Mouse (Mus musculus) hindbrain, embryonic 12.5 days (tissue): ENCODE results near the gene Ccdc141. TPM values are rescaled to one million over a fixed set of nuclear protein-coding genes. Genes with fewer than 3 reads are reported as not detected.

Source experiments
- ATAC-seq: fragments of 200-750 bp; cut with Nextera tagmentation; 2 replicates; pipeline ENCODE4 v1.8.0; 2017; ENCODE audit warnings: moderate TSS enrichment; ENCODE audit not compliant: low FRiP score
- H3K27ac ChIP-seq: fragments of 300-500 bp; sonication (generic); 2 replicates; pipeline ENCODE4 v1.5.1; 2016; ENCODE audit warnings: mild to moderate bottlenecking
- H3K27me3 ChIP-seq: fragments of 300-500 bp; sonication (generic); 2 replicates; pipeline ENCODE4 v1.6.1; 2016; ENCODE audit warnings: mild to moderate bottlenecking
- H3K36me3 ChIP-seq: fragments of 300-500 bp; sonication (generic); 2 replicates; pipeline ENCODE4 v1.6.1; 2016; ENCODE audit warnings: mild to moderate bottlenecking
- H3K4me1 ChIP-seq: fragments of 300-500 bp; sonication (generic); 2 replicates; pipeline ENCODE4 v1.6.1; 2016
- H3K4me2 ChIP-seq: fragments of 300-500 bp; sonication (generic); replicated peaks from 2 replicates; pipeline ENCODE4 v1.6.1; 2016; ENCODE audit warnings: mild to moderate bottlenecking
- H3K4me3 ChIP-seq: fragments of 300-500 bp; sonication (generic); 2 replicates; pipeline ENCODE4 v1.5.1; 2016; ENCODE audit warnings: mild to moderate bottlenecking
- H3K9ac ChIP-seq: fragments of 300-500 bp; sonication (generic); 2 replicates; pipeline ENCODE4 v1.6.1; 2016; ENCODE audit warnings: mild to moderate bottlenecking, moderate library complexity
- H3K9me3 ChIP-seq: fragments of 300-500 bp; sonication (generic); replicated peaks from 2 replicates; pipeline ENCODE4 v1.6.1; 2016; ENCODE audit warnings: mild to moderate bottlenecking
- WGBS: fragments of 180-500 bp; shearing (Covaris S2); methylation state at CpG from one replicate; pipeline ENCODE4 v1.1.7; 2016; 5-methylcytosine and 5-hydroxymethylcytosine counted together
- polyA plus RNA-seq: library from polyadenylated mRNA; unstranded; fragments of >200 nt; fragmentation: Nextera tagmentation; extraction: Ambion mirVana; gene quantifications from 2 replicates; pipeline ENCODE4 v1.2.1, GENCODE M21; 2016

Ccdc141 gene
- polyA plus RNA-seq, 1 experiment from 2014 or later = 5.9 TPM

- H3K27me3 ChIP-seq = no peaks in the 10 kb centered on the region
- no peaks in the 10 kb centered on the region for H3K36me3 ChIP-seq
- no peak for ATAC-seq
- H3K9me3 ChIP-seq = no peaks in the 10 kb centered on the region
- H3K4me3 ChIP-seq = no peak overlapping the region
- no peak overlapping the region for H3K4me2 ChIP-seq
- H3K9ac ChIP-seq = no peak overlapping the region
- H3K27ac ChIP-seq = no peak overlapping the region
- 87% methylated on average over 5 of the region's 5 CpGs for WGBS
- no peaks in the 10 kb centered on the region for H3K4me1 ChIP-seq
These were observed 57.4 kb downstream of the Ccdc141 start for GRCm38 (mm10) chr2:77113026-77113425.

GRCm38 (mm10) chr2:77111095-77111494, 59.3 kb downstream of the Ccdc141 start:
- no peak for ATAC-seq
- no peak overlapping the region for H3K9ac ChIP-seq
- WGBS = 83% methylated on average over 2 of the region's 2 CpGs
- H3K4me1 ChIP-seq = no peaks in the 10 kb centered on the region
- H3K36me3 ChIP-seq = no peaks in the 10 kb centered on the region
- H3K27me3 ChIP-seq = no peaks in the 10 kb centered on the region
- H3K27ac ChIP-seq = no peak overlapping the region
- no peak overlapping the region for H3K4me3 ChIP-seq
- H3K9me3 ChIP-seq = no peaks in the 10 kb centered on the region
- no peak overlapping the region for H3K4me2 ChIP-seq

- no peak overlapping the region for H3K4me2 ChIP-seq
- WGBS = 86% methylated on average over 4 of the region's 4 CpGs
- H3K9ac ChIP-seq = no peak overlapping the region
- H3K27ac ChIP-seq = no peak overlapping the region
- no peaks in the 10 kb centered on the region for H3K27me3 ChIP-seq
- no peaks in the 10 kb centered on the region for H3K9me3 ChIP-seq
- no peak overlapping the region for H3K4me3 ChIP-seq
- H3K36me3 ChIP-seq = no peaks in the 10 kb centered on the region
- no peaks in the 10 kb centered on the region for H3K4me1 ChIP-seq
- no peak for ATAC-seq
These were observed 60.1 kb downstream of the Ccdc141 start for GRCm38 (mm10) chr2:77110365-77110764.

- Histone ChIP-seq H3K4me2 (no peak overlapping the region), H3K4me1 (no peaks in the 10 kb centered on the region), H3K9me3 (no peaks in the 10 kb centered on the region), H3K4me3 (no peak overlapping the region), H3K27ac (no peak overlapping the region), H3K9ac (no peak overlapping the region), H3K27me3 (no peaks in the 10 kb centered on the region), H3K36me3 (no peaks in the 10 kb centered on the region)
- 90% methylated on average over 8 of the region's 8 CpGs for WGBS
- no peak for ATAC-seq
These were observed 60.8 kb downstream of the Ccdc141 start for GRCm38 (mm10) chr2:77109506-77110123.

- H3K4me2 ChIP-seq = no peak overlapping the region
- no peaks in the 10 kb centered on the region for H3K9me3 ChIP-seq
- H3K27ac ChIP-seq = no peak overlapping the region
- no peaks in the 10 kb centered on the region for H3K4me1 ChIP-seq
- H3K27me3 ChIP-seq = no peaks in the 10 kb centered on the region
- H3K9ac ChIP-seq = no peak overlapping the region
- WGBS = 86% methylated on average over 5 of the region's 5 CpGs
- ATAC-seq = no peak
- no peaks in the 10 kb centered on the region for H3K36me3 ChIP-seq
- H3K4me3 ChIP-seq = no peak overlapping the region
These were observed 61.9 kb downstream of the Ccdc141 start for GRCm38 (mm10) chr2:77108562-77108961.

GRCm38 (mm10) chr2:77106150-77106549, 64.3 kb downstream of the Ccdc141 start:
- 94% methylated on average over 3 of the region's 3 CpGs for WGBS
- ATAC-seq = no peak
- H3K9me3 ChIP-seq = no peaks in the 10 kb centered on the region
- H3K9ac ChIP-seq = no peak overlapping the region
- H3K27me3 ChIP-seq = no peaks in the 10 kb centered on the region
- no peaks in the 10 kb centered on the region for H3K36me3 ChIP-seq
- H3K4me1 ChIP-seq = no peaks in the 10 kb centered on the region
- no peak overlapping the region for H3K4me3 ChIP-seq
- H3K4me2 ChIP-seq = no peak overlapping the region
- H3K27ac ChIP-seq = no peak overlapping the region

GRCm38 (mm10) chr2:77105006-77105715, 65.3 kb downstream of the Ccdc141 start:
- Histone ChIP-seq H3K4me2 (no peak overlapping the region), H3K9ac (no peak overlapping the region), H3K4me1 (no peaks in the 10 kb centered on the region), H3K4me3 (no peak overlapping the region), H3K27me3 (no peaks in the 10 kb centered on the region), H3K36me3 (no peaks in the 10 kb centered on the region), H3K27ac (no peak overlapping the region), H3K9me3 (no peaks in the 10 kb centered on the region)
- no peak for ATAC-seq
- WGBS = 86% methylated on average over 8 of the region's 8 CpGs

GRCm38 (mm10) chr2:77102516-77102915, 67.9 kb downstream of the Ccdc141 start:
- ATAC-seq = no peak
- Histone ChIP-seq H3K27me3 (no peaks in the 10 kb centered on the region), H3K4me1 (no peaks in the 10 kb centered on the region), H3K27ac (no peak overlapping the region), H3K4me2 (no peak overlapping the region), H3K9ac (no peak overlapping the region), H3K36me3 (no peaks in the 10 kb centered on the region), H3K4me3 (no peak overlapping the region), H3K9me3 (no peaks in the 10 kb centered on the region)
- 91% methylated on average over 5 of the region's 5 CpGs for WGBS

GRCm38 (mm10) chr2:77099814-77100213, 70.6 kb downstream of the Ccdc141 start:
- no peak overlapping the region for H3K27ac ChIP-seq
- H3K9ac ChIP-seq = no peak overlapping the region
- H3K4me2 ChIP-seq = no peak overlapping the region
- H3K9me3 ChIP-seq = no peaks in the 10 kb centered on the region
- no peaks in the 10 kb centered on the region for H3K36me3 ChIP-seq
- ATAC-seq = no peak
- no peaks in the 10 kb centered on the region for H3K27me3 ChIP-seq
- no peak overlapping the region for H3K4me3 ChIP-seq
- 84% methylated on average over 2 of the region's 2 CpGs for WGBS
- no peaks in the 10 kb centered on the region for H3K4me1 ChIP-seq

- WGBS = 94% methylated on average over 3 of the region's 3 CpGs
These were observed 71.7 kb downstream of the Ccdc141 start for GRCm38 (mm10) chr2:77098769-77099168.

GRCm38 (mm10) chr2:77091749-77092148, 78.7 kb downstream of the Ccdc141 start:
- Histone ChIP-seq H3K9me3 (no peaks in the 10 kb centered on the region), H3K27me3 (no peaks in the 10 kb centered on the region), H3K4me1 (no peaks in the 10 kb centered on the region), H3K27ac (no peak overlapping the region), H3K4me3 (no peak overlapping the region), H3K36me3 (no peaks in the 10 kb centered on the region), H3K4me2 (no peak overlapping the region), H3K9ac (no peak overlapping the region)
- WGBS = 89% methylated on average over 4 of the region's 4 CpGs
- no peak for ATAC-seq

More at GRCm38 (mm10) chr2:77098769-77099168, 71.7 kb downstream of the Ccdc141 start:
- Histone ChIP-seq H3K36me3 (no peaks in the 10 kb centered on the region), H3K27ac (no peak overlapping the region), H3K9ac (no peak overlapping the region), H3K4me1 (no peaks in the 10 kb centered on the region), H3K27me3 (no peaks in the 10 kb centered on the region), H3K4me2 (no peak overlapping the region), H3K9me3 (no peaks in the 10 kb centered on the region), H3K4me3 (no peak overlapping the region)
- ATAC-seq = no peak

- no peak overlapping the region for H3K27ac ChIP-seq
- no peak overlapping the region for H3K4me3 ChIP-seq
- H3K27me3 ChIP-seq = no peaks in the 10 kb centered on the region
- H3K4me2 ChIP-seq = no peak overlapping the region
- H3K9ac ChIP-seq = no peak overlapping the region
- H3K36me3 ChIP-seq = no peaks in the 10 kb centered on the region
- H3K9me3 ChIP-seq = no peaks in the 10 kb centered on the region
- H3K4me1 ChIP-seq = 0 out of 2 replicates have a peak, but pooled peaks cover 2% of the 10 kb centered on the region
- ATAC-seq = no peak
These were observed 85.1 kb downstream of the Ccdc141 start for GRCm38 (mm10) chr2:77085313-77085712.

- Histone ChIP-seq H3K4me2 (no peak overlapping the region), H3K27ac (no peak overlapping the region), H3K4me3 (no peak overlapping the region), H3K4me1 (0 out of 2 replicates have a peak, but pooled peaks cover 2% of the 10 kb centered on the region), H3K27me3 (no peaks in the 10 kb centered on the region), H3K36me3 (no peaks in the 10 kb centered on the region), H3K9me3 (no peaks in the 10 kb centered on the region), H3K9ac (no peak overlapping the region)
- ATAC-seq = no peak
These were observed 85.8 kb downstream of the Ccdc141 start for GRCm38 (mm10) chr2:77084629-77085028.
